24 mouse cellular contexts compared by ENCODE assay signal in genomic region chr2:106465831-106466230, GRCm38 (mm10).
"Had no signal": no experiment of that assay in that cellular context is flagged by ENCODE, and none has a peak within 500 bp of the region (broad histone marks: within the 10 kb centered on the region; RNA-seq: fewer than 3 reads in every experiment).

No protein-coding gene starts in this region.

- H3K9me3 ChIP-seq: heart, embryonic 10.5 days; heart, embryonic 12.5 days; hindbrain, embryonic 10.5 days; hindbrain, embryonic 12.5 days; intestine, embryonic 15.5 days; limb, embryonic 13.5 days; limb, embryonic 15.5 days; liver, embryonic 12.5 days had no signal

- H3K9ac ChIP-seq: heart, embryonic 12.5 days; hindbrain, embryonic 12.5 days; hindbrain, embryonic 14.5 days; intestine, embryonic 15.5 days; limb, embryonic 13.5 days; limb, embryonic 15.5 days; liver, embryonic 12.5 days; liver, embryonic 14.5 days had no signal

- H3K27me3 ChIP-seq: heart, embryonic 12.5 days; hindbrain, embryonic 12.5 days; intestine, embryonic 15.5 days; limb, embryonic 13.5 days; limb, embryonic 15.5 days; liver, embryonic 12.5 days had no signal

- H3K4me3 ChIP-seq: gastrocnemius, adult 2 months; heart, embryonic 10.5 days; heart, embryonic 12.5 days; hindbrain, embryonic 10.5 days; hindbrain, embryonic 12.5 days; intestine, embryonic 15.5 days; layer of hippocampus, adult 2 months; left cerebral cortex, adult 2 months; limb, embryonic 13.5 days; limb, embryonic 15.5 days; liver, embryonic 12.5 days had no signal

- H3K27ac ChIP-seq: gastrocnemius, adult 2 months; heart, embryonic 10.5 days; hindbrain, embryonic 10.5 days; hindbrain, embryonic 12.5 days; hindbrain, embryonic 14.5 days; intestine, embryonic 15.5 days; layer of hippocampus, adult 2 months; left cerebral cortex, adult 2 months; limb, embryonic 13.5 days; limb, embryonic 15.5 days; liver, embryonic 12.5 days; liver, embryonic 14.5 days had no signal

- H3K4me1 ChIP-seq: hindbrain, embryonic 12.5 days; intestine, embryonic 15.5 days; liver, embryonic 12.5 days had no signal

- DNase-seq: gastrocnemius, adult 2 months; gastrocnemius, postnatal 10 days; gastrocnemius, postnatal 25 days; heart, adult 18-20 months; heart, postnatal 10 days; heart, postnatal 4 days; kidney, adult 18-20 months; kidney, adult 8-10 months; kidney, postnatal 10 days; kidney, postnatal 25 days; kidney, postnatal 4 days; left cerebral cortex, postnatal 4 days had no signal

- H3K36me3 ChIP-seq: heart, embryonic 10.5 days; heart, embryonic 12.5 days; hindbrain, embryonic 10.5 days; hindbrain, embryonic 12.5 days; intestine, embryonic 15.5 days; limb, embryonic 13.5 days; limb, embryonic 15.5 days; liver, embryonic 12.5 days had no signal
